Mouse (Mus musculus) layer of hippocampus, postnatal 25 days (tissue): ENCODE data around the gene Rbm4b. TPM values are rescaled to one million over a fixed set of nuclear protein-coding genes. Genes with fewer than 3 reads are reported as not detected.
"Not testable (repeated sequence)": the region's sequence is repeated elsewhere in the genome, so short reads cannot be mapped to it uniquely, and the experiment has no call there.

Source experiments
- DNase-seq, 2 experiments: peaks; one replicate each; pipeline ENCODE4 v3.0.0; 2022; ENCODE audit warnings: mixed read lengths in 2 of 2, low spot score in 1 of 2; ENCODE audit errors: extremely low spot score in 1 of 2
- total RNA-seq, 2 experiments: library from RNA; stranded (reverse); gene quantifications; 2 replicates each; pipeline ENCODE4 v1.2.3; 2021

Rbm4b gene
- total RNA-seq, 2 experiments from 2014 or later = 18.2 to 18.8 TPM

- no peak for DNase-seq
Measured at GRCm38 (mm10) chr19:4802691-4803091, 46.4 kb downstream of the Rbm4b start.

DNA sequence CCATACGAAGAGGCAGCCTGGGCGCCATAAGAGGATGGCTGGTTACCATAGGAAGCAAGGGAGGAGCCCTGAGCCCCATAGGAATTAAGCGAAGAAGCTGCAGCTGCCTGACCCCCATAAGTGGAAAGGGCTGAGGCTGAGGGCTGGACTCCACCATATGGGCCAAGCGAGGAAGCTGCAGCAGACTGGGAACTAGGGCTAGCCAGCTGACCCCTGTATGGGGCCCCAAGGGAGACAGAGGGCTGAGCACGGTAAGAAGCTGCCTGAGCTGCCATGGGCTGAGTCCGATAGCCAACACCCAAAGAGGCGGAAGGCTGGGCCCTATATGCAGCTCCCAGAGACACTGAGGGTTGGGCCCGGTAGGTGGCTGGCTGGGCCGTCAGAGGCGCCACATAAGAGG, 47.0 kb downstream of the Rbm4b start:
- no peak for DNase-seq

GRCm38 (mm10) chr19:4810309-4810708, 54.0 kb downstream of the Rbm4b start:
- DNase-seq = no peak

DNA sequence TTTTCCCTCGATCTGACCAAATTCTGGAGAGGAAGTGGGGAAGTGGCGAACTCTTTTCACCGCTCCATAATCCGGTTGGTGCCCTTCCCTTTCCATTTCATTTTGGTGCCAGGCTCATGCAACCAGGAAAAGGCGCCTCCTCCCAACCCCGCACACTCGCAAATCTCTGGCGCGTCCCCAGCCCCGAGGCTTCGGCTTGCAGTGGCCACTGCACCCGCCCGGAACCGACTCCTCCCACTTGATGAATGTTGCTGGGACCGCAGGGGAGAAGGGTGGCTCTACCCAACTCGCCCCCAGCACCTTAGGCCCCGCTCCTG, 54.4 kb downstream of the Rbm4b start:
- DNase-seq = peak in 1 of 2 experiments; percentile 45

- DNase-seq = peak; percentile 91 to 98
Measured at GRCm38 (mm10) chr19:4811063-4811908, 55.0 kb downstream of the Rbm4b start, which contains the start of the genes Gm21992 and Rbm14. Gene Gm21992 (minus strand): TSS chr19:4811612. Gene Rbm14 (minus strand): TSS chr19:4811634.

DNA sequence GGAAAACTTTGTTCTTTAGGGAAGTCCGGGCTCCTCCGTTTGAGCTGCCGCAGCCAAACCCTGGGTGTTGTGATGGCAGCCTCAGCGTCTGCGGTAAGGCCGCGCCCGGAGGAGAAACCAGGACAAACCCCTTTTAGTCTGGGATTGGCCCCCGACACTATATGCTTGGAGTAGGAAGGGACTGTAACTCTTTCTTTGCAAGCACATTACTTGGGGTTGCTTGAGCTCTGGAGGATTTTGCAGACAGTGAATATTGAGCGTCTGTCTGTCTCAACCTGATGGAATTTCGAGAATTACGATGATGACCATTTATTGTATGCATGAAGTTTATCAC, 55.6 kb downstream of the Rbm4b start:
- no peak for DNase-seq

DNA sequence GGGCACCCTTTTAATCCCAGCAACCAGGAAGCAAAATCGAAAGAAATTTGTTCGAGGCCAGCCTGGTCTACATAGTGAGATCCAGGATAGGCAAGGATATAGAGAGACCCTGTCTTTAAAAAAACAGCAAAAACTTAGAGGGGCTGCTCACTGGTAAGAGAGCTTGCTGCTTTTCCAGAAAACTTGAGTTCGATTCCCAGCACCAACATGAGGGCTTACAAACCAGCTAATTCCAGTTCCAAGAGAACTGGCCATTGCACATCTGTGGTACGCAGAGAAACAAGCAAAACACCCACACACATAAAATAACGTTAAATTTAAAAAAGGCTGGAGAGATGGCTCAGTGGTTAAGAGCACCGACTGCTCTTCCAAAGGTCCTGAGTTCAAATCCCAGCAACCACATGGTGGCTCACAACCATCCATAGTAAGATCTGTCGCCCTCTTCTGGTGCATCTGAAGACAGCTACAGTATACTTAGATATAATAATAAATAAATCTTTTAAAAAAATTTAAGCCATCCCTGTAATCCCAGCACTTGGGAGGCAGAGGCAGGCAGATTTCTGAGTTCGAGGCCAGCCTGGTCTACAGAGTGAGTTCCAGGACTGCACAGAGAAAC, 56.1 kb downstream of the Rbm4b start:
- not testable (repeated sequence) for DNase-seq

- DNase-seq = no peak
Measured at GRCm38 (mm10) chr19:4813015-4813414, 56.7 kb downstream of the Rbm4b start.

Other genes starting within 250 kb of the Rbm4b start
- 10 to 100 TPM; 66.6 to 70.6 TPM for gene Pcx, start 246.0 kb upstream of the Rbm4b start, total RNA-seq
- gene Lrfn4, start 140.8 kb upstream of the Rbm4b start, total RNA-seq = 10 to 100 TPM; 40.9 to 41.6 TPM
- gene Rce1, start 130.9 kb upstream of the Rbm4b start, total RNA-seq = 10 to 100 TPM; 21.4 to 24.2 TPM
- 1 to 10 TPM; 1.1 to 2.5 TPM for gene Gm960, start 57.8 kb upstream of the Rbm4b start, total RNA-seq
- gene Sptbn2, start 45.3 kb upstream of the Rbm4b start, total RNA-seq = 100 to 1,000 TPM; 615 to 659 TPM
- 10 to 100 TPM; 81.1 to 82.0 TPM for gene Rbm4, start 37.4 kb downstream of the Rbm4b start, total RNA-seq
- 10 to 100 TPM; 21.2 to 28.3 TPM for gene Gm21992, start 55.1 kb downstream of the Rbm4b start, total RNA-seq
- 10 to 100 TPM; 53.0 to 53.9 TPM for gene Rbm14, start 55.1 kb downstream of the Rbm4b start, total RNA-seq
- 10 to 100 TPM; 30.6 to 37.8 TPM for gene Ccs, start 82.8 kb downstream of the Rbm4b start, total RNA-seq
- 1 to 10 TPM; 1.8 to 2.2 TPM for gene Ccdc87, start 82.9 kb downstream of the Rbm4b start, total RNA-seq
- 100 to 1,000 TPM; 113 to 118 TPM for gene Ctsf, start 98.6 kb downstream of the Rbm4b start, total RNA-seq
- under 1 TPM; 0.84 to 0.89 TPM for gene Actn3, start 121.4 kb downstream of the Rbm4b start, total RNA-seq
- gene Zdhhc24, start 122.2 kb downstream of the Rbm4b start, total RNA-seq = 10 to 100 TPM; 24.9 to 25.5 TPM
- gene Bbs1, start 150.1 kb downstream of the Rbm4b start, total RNA-seq = 10 to 100 TPM; 37.4 to 41.9 TPM
- gene Dpp3, start 171.8 kb downstream of the Rbm4b start, total RNA-seq = 10 to 100 TPM; 41.0 to 43.5 TPM
- gene Peli3, start 186.6 kb downstream of the Rbm4b start, total RNA-seq = 10 to 100 TPM; 20.2 to 20.9 TPM
- 10 to 100 TPM; 60.5 to 71.1 TPM for gene Mrpl11, start 205.7 kb downstream of the Rbm4b start, total RNA-seq
- 1 to 10 TPM; 5.7 to 6.6 TPM for gene Npas4, start 233.8 kb downstream of the Rbm4b start, total RNA-seq